17 mouse cellular contexts compared by ENCODE assay signal in genomic region chr4:22480858-22481205, GRCm38 (mm10). TPM values are rescaled to one million over a fixed set of nuclear protein-coding genes. Genes with fewer than 3 reads are reported as not detected.
A peak's percentile ranks its signal among the peaks of the same experiment; 100 is the strongest.
DNase-seq lines count a peak whose midpoint lies in the region; ATAC-seq and TF ChIP-seq lines count a peak whose summit lies in the region.
"Had no signal": no experiment of that assay in that cellular context is flagged by ENCODE, and none has a peak within 500 bp of the region (broad histone marks: within the 10 kb centered on the region; RNA-seq: fewer than 3 reads in every experiment).

No protein-coding gene starts in this region.

- no peak for DNase-seq in layer of hippocampus, adult 2 months (ENCODE audit: low spot score in 2 of 2)
- DNase-seq in layer of hippocampus, postnatal 10 days (ENCODE audit: low spot score in 2 of 2): no peak
- DNase-seq in hindbrain, embryonic 11.5 days (ENCODE audit: low spot score): peak; percentile 39
- no peak for DNase-seq in right cerebral cortex, postnatal 4 days
- no peak for DNase-seq in urinary bladder, postnatal 4 days (ENCODE audit: low spot score in 2 of 2)
- no peak for DNase-seq in heart, adult 11 months
- DNase-seq: adrenal gland, adult 8-10 months; cerebellum, postnatal 14 days; heart, adult 18-20 months; heart, postnatal 14 days; kidney, adult 2 months; lung, adult 18-20 months; lung, postnatal 4 days; thymus, postnatal 4 days had no signal

- no peaks in the 10 kb centered on the region for H3K27me3 ChIP-seq in hindbrain, embryonic 11.5 days (ENCODE audit: control insufficient read depth, insufficient read depth, low read length)
- no peaks in the 10 kb centered on the region for H3K27me3 ChIP-seq in midbrain, embryonic 13.5 days
- 0 out of 2 replicates have a peak, but pooled peaks cover 3% of the 10 kb centered on the region for H3K27me3 ChIP-seq in neural tube, embryonic 15.5 days (replicated peaks)

- no peak for ATAC-seq in hindbrain, embryonic 11.5 days (ENCODE audit: low FRiP score)
- ATAC-seq in midbrain, embryonic 13.5 days: no peak
- ATAC-seq in neural tube, embryonic 15.5 days (ENCODE audit: low FRiP score): no peak

- WGBS in hindbrain, embryonic 11.5 days: 3% methylated on average over 1 of the region's 1 CpGs
- WGBS in midbrain, embryonic 13.5 days: 3% methylated on average over 1 of the region's 1 CpGs
- 22% methylated on average over 1 of the region's 1 CpGs for WGBS in neural tube, embryonic 15.5 days

- peak overlapping the region; percentile 85 for H3K4me2 ChIP-seq in hindbrain, embryonic 11.5 days (replicated peaks; ENCODE audit: low read depth, low read length)
- H3K4me2 ChIP-seq in midbrain, embryonic 13.5 days (replicated peaks): peak overlapping the region; percentile 67
- peak overlapping the region; percentile 73 for H3K4me2 ChIP-seq in neural tube, embryonic 15.5 days

- H3K4me3 ChIP-seq in layer of hippocampus, adult 2 months: no peak overlapping the region
- H3K4me3 ChIP-seq in hindbrain, embryonic 11.5 days (ENCODE audit: low read depth, low read length): peak overlapping the region; percentile 49
- peak overlapping the region; percentile 98 for H3K4me3 ChIP-seq in midbrain, embryonic 13.5 days (replicated peaks)
- peak overlapping the region; percentile 2 for H3K4me3 ChIP-seq in neural tube, embryonic 15.5 days (replicated peaks)

- H3K9ac ChIP-seq in hindbrain, embryonic 11.5 days (ENCODE audit: low read depth, low read length): peak overlapping the region; percentile 79
- H3K9ac ChIP-seq in midbrain, embryonic 13.5 days (replicated peaks): peak overlapping the region; percentile 76
- no peak overlapping the region for H3K9ac ChIP-seq in neural tube, embryonic 15.5 days (replicated peaks)

- H3K4me1 ChIP-seq in hindbrain, embryonic 11.5 days (replicated peaks; ENCODE audit: control insufficient read depth, insufficient read depth, low read length): peaks cover 3% of the 10 kb centered on the region; the same call in 1 of the 2 replicates
- H3K4me1 ChIP-seq in midbrain, embryonic 13.5 days (replicated peaks): peaks cover 53% of the 10 kb centered on the region
- H3K4me1 ChIP-seq in neural tube, embryonic 15.5 days: peaks cover 45% of the 10 kb centered on the region

- H3K9me3 ChIP-seq in hindbrain, embryonic 11.5 days (ENCODE audit: control insufficient read depth, low read length): no peaks in the 10 kb centered on the region
- H3K9me3 ChIP-seq in midbrain, embryonic 13.5 days: no peaks in the 10 kb centered on the region
- H3K9me3 ChIP-seq in neural tube, embryonic 15.5 days (replicated peaks): no peaks in the 10 kb centered on the region

- H3K36me3 ChIP-seq in hindbrain, embryonic 11.5 days (ENCODE audit: control insufficient read depth, insufficient read depth, low read length): no peaks in the 10 kb centered on the region
- H3K36me3 ChIP-seq in midbrain, embryonic 13.5 days: no peaks in the 10 kb centered on the region
- no peaks in the 10 kb centered on the region for H3K36me3 ChIP-seq in neural tube, embryonic 15.5 days

- no peak for TF ChIP-seq CTCF in layer of hippocampus, adult 2 months (conservative IDR thresholded peaks at IDR 0.05)

- peak overlapping the region; percentile 41; the same call in 1 of the 2 replicates for H3K27ac ChIP-seq in layer of hippocampus, adult 2 months
- H3K27ac ChIP-seq in hindbrain, embryonic 11.5 days (ENCODE audit: low read depth, low read length): peak overlapping the region; percentile 94
- peak overlapping the region; percentile 92 for H3K27ac ChIP-seq in midbrain, embryonic 13.5 days
- 0 out of 2 replicates have a peak overlapping the region, but pooled peaks have one; percentile 52 for H3K27ac ChIP-seq in neural tube, embryonic 15.5 days (replicated peaks)

RNA-seq across cellular contexts. Expression of gene Pou3f2, which starts 7.3 kb away (rescaled TPM):
- 1 to 10 TPM; 9.6 to 10.0 TPM for total RNA-seq in layer of hippocampus, adult 2 months (2021)
- total RNA-seq in layer of hippocampus, postnatal 10 days (2021): 10 to 100 TPM; 10.7 TPM
- polyA plus RNA-seq in hindbrain, embryonic 11.5 days (2014; fragmentation: Nextera tagmentation; extraction: Ambion mirVana): 44.5 and 64.1 TPM in 2 replicates
- polyA plus RNA-seq in midbrain, embryonic 13.5 days (2015; fragmentation: Nextera tagmentation; extraction: Ambion mirVana): 69.3 and 80.0 TPM in 2 replicates
- 11.8 and 14.3 TPM in 2 replicates for polyA plus RNA-seq in neural tube, embryonic 15.5 days (2015; fragmentation: Nextera tagmentation; extraction: Ambion mirVana)
- total RNA-seq: heart, adult 18-20 months; heart, postnatal 14 days had no signal
- polyA plus RNA-seq: kidney, adult 2 months; large intestine, adult 2 months had no signal

Comparison
In these comparisons a context has a peak if more than half of its experiments do, and no peak if none do; other contexts are left out.
1. H3K27ac ChIP-seq: peak in every context shown above with its lines; median percentile 94 in hindbrain, embryonic 11.5 days; 92 in midbrain, embryonic 13.5 days; 52 in neural tube, embryonic 15.5 days; 41 in layer of hippocampus, adult 2 months.